Mouse (Mus musculus): ENCODE measurements at regions not wholly inside any gene's neighbourhood (a gene's known extent, or its start where the extent isn't known, plus 50 kb on each side); places are given as distances from the start of the nearest gene placed in this dataset.

GRCm38 (mm10) chr10:66879071-66879470, 216.9 kb upstream of the Jmjd1c start:
- TF ChIP-seq EP300 (IDR thresholded peaks at IDR 0.05; ENCODE audit: low read depth) (no peak), CTCF (IDR thresholded peaks at IDR 0.05; ENCODE audit: low read depth) (no peak)

Data from liver, embryonic 14.5 days (tissue).